Mouse (Mus musculus): Measurements from ENCODE around the gene Dip2a. TPM values are rescaled to one million over a fixed set of nuclear protein-coding genes. Genes with fewer than 3 reads are reported as not detected.
A peak's percentile ranks its signal among the peaks of the same experiment; 100 is the strongest.

The Dip2a gene
- polyA plus RNA-seq, 1 experiment from 2014 or later = 5.6 TPM

GRCm38 (mm10) chr10:76259566-76260232 is 85.4 kb downstream of the Dip2a start:
- no peak overlapping the region for H3K9ac ChIP-seq (ENCODE audit: low read length)
- H3K4me1 ChIP-seq (ENCODE audit: control insufficient read depth, insufficient read depth, low read length) = no peaks in the 10 kb centered on the region
- ATAC-seq = no peak
- H3K4me2 ChIP-seq (ENCODE audit: low read length) = no peak overlapping the region
- H3K27ac ChIP-seq (ENCODE audit: low read depth, low read length) = no peak overlapping the region
- H3K36me3 ChIP-seq (ENCODE audit: control insufficient read depth, insufficient read depth, low read length) = peaks cover 10% of the 10 kb centered on the region; the same call in 1 of the 2 replicates
- H3K27me3 ChIP-seq (replicated peaks; ENCODE audit: control insufficient read depth, insufficient read depth, low read length) = no peaks in the 10 kb centered on the region
- 86% methylated on average over 18 of the region's 18 CpGs for WGBS
- no peak for DNase-seq (ENCODE audit: low spot score)
- H3K9me3 ChIP-seq (replicated peaks; ENCODE audit: control insufficient read depth, low read length) = no peaks in the 10 kb centered on the region
- no peak overlapping the region for H3K4me3 ChIP-seq (ENCODE audit: low read depth, low read length)

- 86% methylated on average over 12 of the region's 12 CpGs for WGBS
- H3K4me2 ChIP-seq (ENCODE audit: low read length) = no peak overlapping the region
- H3K27ac ChIP-seq (ENCODE audit: low read depth, low read length) = no peak overlapping the region
- H3K9me3 ChIP-seq (replicated peaks; ENCODE audit: control insufficient read depth, low read length) = no peaks in the 10 kb centered on the region
- DNase-seq (ENCODE audit: low spot score) = no peak
- H3K4me3 ChIP-seq (ENCODE audit: low read depth, low read length) = no peak overlapping the region
- no peaks in the 10 kb centered on the region for H3K36me3 ChIP-seq (ENCODE audit: control insufficient read depth, insufficient read depth, low read length)
- no peak overlapping the region for H3K9ac ChIP-seq (ENCODE audit: low read length)
- H3K27me3 ChIP-seq (replicated peaks; ENCODE audit: control insufficient read depth, insufficient read depth, low read length) = no peaks in the 10 kb centered on the region
- H3K4me1 ChIP-seq (ENCODE audit: control insufficient read depth, insufficient read depth, low read length) = no peaks in the 10 kb centered on the region
- no peak for ATAC-seq
Observed at GRCm38 (mm10) chr10:76257719-76258390, 87.2 kb downstream of the Dip2a start.

GRCm38 (mm10) chr10:76257231-76257630 is 87.9 kb downstream of the Dip2a start:
- H3K4me2 ChIP-seq (ENCODE audit: low read length) = no peak overlapping the region
- H3K4me1 ChIP-seq (ENCODE audit: control insufficient read depth, insufficient read depth, low read length) = no peaks in the 10 kb centered on the region
- no peak for ATAC-seq
- WGBS = 94% methylated on average over 7 of the region's 7 CpGs
- H3K27ac ChIP-seq (ENCODE audit: low read depth, low read length) = no peak overlapping the region
- no peaks in the 10 kb centered on the region for H3K27me3 ChIP-seq (replicated peaks; ENCODE audit: control insufficient read depth, insufficient read depth, low read length)
- H3K36me3 ChIP-seq (ENCODE audit: control insufficient read depth, insufficient read depth, low read length) = no peaks in the 10 kb centered on the region
- H3K9ac ChIP-seq (ENCODE audit: low read length) = no peak overlapping the region
- H3K4me3 ChIP-seq (ENCODE audit: low read depth, low read length) = no peak overlapping the region
- DNase-seq (ENCODE audit: low spot score) = no peak
- H3K9me3 ChIP-seq (replicated peaks; ENCODE audit: control insufficient read depth, low read length) = no peaks in the 10 kb centered on the region

- WGBS = 61% methylated on average over 6 of the region's 6 CpGs
- DNase-seq (ENCODE audit: low spot score) (no peak), ATAC-seq (no peak)
- H3K4me2 ChIP-seq (ENCODE audit: low read length) = no peak overlapping the region
- H3K9me3 ChIP-seq (replicated peaks; ENCODE audit: control insufficient read depth, low read length) = no peaks in the 10 kb centered on the region
- no peak overlapping the region for H3K9ac ChIP-seq (ENCODE audit: low read length)
- H3K27me3 ChIP-seq (replicated peaks; ENCODE audit: control insufficient read depth, insufficient read depth, low read length) = no peaks in the 10 kb centered on the region
- no peak overlapping the region for H3K27ac ChIP-seq (ENCODE audit: low read depth, low read length)
- no peaks in the 10 kb centered on the region for H3K4me1 ChIP-seq (ENCODE audit: control insufficient read depth, insufficient read depth, low read length)
- no peaks in the 10 kb centered on the region for H3K36me3 ChIP-seq (ENCODE audit: control insufficient read depth, insufficient read depth, low read length)
- no peak overlapping the region for H3K4me3 ChIP-seq (ENCODE audit: low read depth, low read length)
Observed at GRCm38 (mm10) chr10:76255617-76256016, 89.5 kb downstream of the Dip2a start.

GRCm38 (mm10) chr10:76253536-76253935 is 91.6 kb downstream of the Dip2a start, which contains the start of gene S100b:
Gene S100b, plus strand, starts transcription at chr10:76253853.
- Histone ChIP-seq H3K4me2 (ENCODE audit: low read length) (no peak within 1 kb of the TSS), H3K27ac (ENCODE audit: low read depth, low read length) (no peak within 1 kb of the TSS), H3K4me1 (ENCODE audit: control insufficient read depth, insufficient read depth, low read length) (no peaks in the 10 kb centered on the region), H3K4me3 (ENCODE audit: low read depth, low read length) (no peak within 1 kb of the TSS), H3K9me3 (replicated peaks; ENCODE audit: control insufficient read depth, low read length) (no peaks in the 10 kb centered on the region), H3K27me3 (replicated peaks; ENCODE audit: control insufficient read depth, insufficient read depth, low read length) (no peaks in the 10 kb centered on the region), H3K36me3 (ENCODE audit: control insufficient read depth, insufficient read depth, low read length) (no peaks in the 10 kb centered on the region), H3K9ac (ENCODE audit: low read length) (no peak within 1 kb of the TSS)
- DNase-seq (ENCODE audit: low spot score) (peak; percentile 27), ATAC-seq (no peak)
- 52% methylated on average over 4 of the region's 4 CpGs for WGBS

- Histone ChIP-seq H3K4me1 (ENCODE audit: control insufficient read depth, insufficient read depth, low read length) (no peaks in the 10 kb centered on the region), H3K27ac (ENCODE audit: low read depth, low read length) (no peak overlapping the region), H3K27me3 (replicated peaks; ENCODE audit: control insufficient read depth, insufficient read depth, low read length) (no peaks in the 10 kb centered on the region), H3K9ac (ENCODE audit: low read length) (no peak overlapping the region), H3K4me3 (ENCODE audit: low read depth, low read length) (no peak overlapping the region), H3K4me2 (ENCODE audit: low read length) (no peak overlapping the region), H3K9me3 (replicated peaks; ENCODE audit: control insufficient read depth, low read length) (no peaks in the 10 kb centered on the region), H3K36me3 (ENCODE audit: control insufficient read depth, insufficient read depth, low read length) (no peaks in the 10 kb centered on the region)
- ATAC-seq (no peak), DNase-seq (ENCODE audit: low spot score) (no peak)
- WGBS = 93% methylated on average over 1 of the region's 1 CpGs
Observed at GRCm38 (mm10) chr10:76253079-76253478, 92.0 kb downstream of the Dip2a start.

- WGBS = 69% methylated on average over 7 of the region's 7 CpGs
- no peak for ATAC-seq
- no peaks in the 10 kb centered on the region for H3K36me3 ChIP-seq (ENCODE audit: control insufficient read depth, insufficient read depth, low read length)
- H3K27ac ChIP-seq (ENCODE audit: low read depth, low read length) = no peak overlapping the region
- H3K4me3 ChIP-seq (ENCODE audit: low read depth, low read length) = no peak overlapping the region
- H3K4me2 ChIP-seq (ENCODE audit: low read length) = no peak overlapping the region
- no peak overlapping the region for H3K9ac ChIP-seq (ENCODE audit: low read length)
- H3K9me3 ChIP-seq (replicated peaks; ENCODE audit: control insufficient read depth, low read length) = no peaks in the 10 kb centered on the region
- no peaks in the 10 kb centered on the region for H3K4me1 ChIP-seq (ENCODE audit: control insufficient read depth, insufficient read depth, low read length)
- DNase-seq (ENCODE audit: low spot score) = no peak
- no peaks in the 10 kb centered on the region for H3K27me3 ChIP-seq (replicated peaks; ENCODE audit: control insufficient read depth, insufficient read depth, low read length)
Observed at GRCm38 (mm10) chr10:76250870-76251269, 94.2 kb downstream of the Dip2a start.

GRCm38 (mm10) chr10:76248647-76248968 is 96.5 kb downstream of the Dip2a start:
- H3K4me1 ChIP-seq (ENCODE audit: control insufficient read depth, insufficient read depth, low read length) = no peaks in the 10 kb centered on the region
- no peak overlapping the region for H3K9ac ChIP-seq (ENCODE audit: low read length)
- WGBS = 69% methylated on average over 5 of the region's 5 CpGs
- ATAC-seq (no peak), DNase-seq (ENCODE audit: low spot score) (no peak)
- no peak overlapping the region for H3K4me2 ChIP-seq (ENCODE audit: low read length)
- H3K9me3 ChIP-seq (replicated peaks; ENCODE audit: control insufficient read depth, low read length) = no peaks in the 10 kb centered on the region
- no peak overlapping the region for H3K27ac ChIP-seq (ENCODE audit: low read depth, low read length)
- no peaks in the 10 kb centered on the region for H3K27me3 ChIP-seq (replicated peaks; ENCODE audit: control insufficient read depth, insufficient read depth, low read length)
- no peaks in the 10 kb centered on the region for H3K36me3 ChIP-seq (ENCODE audit: control insufficient read depth, insufficient read depth, low read length)
- no peak overlapping the region for H3K4me3 ChIP-seq (ENCODE audit: low read depth, low read length)

GRCm38 (mm10) chr10:76247960-76248646 is 97.0 kb downstream of the Dip2a start:
- Histone ChIP-seq H3K4me3 (ENCODE audit: low read depth, low read length) (no peak overlapping the region), H3K27me3 (replicated peaks; ENCODE audit: control insufficient read depth, insufficient read depth, low read length) (no peaks in the 10 kb centered on the region), H3K9me3 (replicated peaks; ENCODE audit: control insufficient read depth, low read length) (no peaks in the 10 kb centered on the region), H3K9ac (ENCODE audit: low read length) (no peak overlapping the region), H3K4me2 (ENCODE audit: low read length) (no peak overlapping the region), H3K36me3 (ENCODE audit: control insufficient read depth, insufficient read depth, low read length) (no peaks in the 10 kb centered on the region), H3K4me1 (ENCODE audit: control insufficient read depth, insufficient read depth, low read length) (no peaks in the 10 kb centered on the region), H3K27ac (ENCODE audit: low read depth, low read length) (no peak overlapping the region)
- DNase-seq (ENCODE audit: low spot score) (no peak), ATAC-seq (no peak)
- WGBS = 27% methylated on average over 21 of the region's 21 CpGs
